Mouse (Mus musculus) gastrocnemius, postnatal 25 days (tissue): ENCODE results near the gene Tubb2b. TPM values are rescaled to one million over a fixed set of nuclear protein-coding genes. Genes with fewer than 3 reads are reported as not detected.
"Not testable (repeated sequence)": the region's sequence is repeated elsewhere in the genome, so short reads cannot be mapped to it uniquely, and the experiment has no call there.

Experiments used
- DNase-seq: peaks from one replicate; pipeline ENCODE4 v3.0.0; 2022
- total RNA-seq, 2 experiments: library from RNA; stranded (reverse); gene quantifications; 1 replicate in 1 of 2; 2 replicates in 1 of 2; pipeline ENCODE4 v1.2.3; 2021

The Tubb2b gene
- total RNA-seq, 2 experiments from 2014 or later: 2.3 to 3.6 TPM

GRCm38 (mm10) chr13:34106999-34107398, 23.3 kb downstream of the Tubb2b start:
- no peak for DNase-seq

GRCm38 (mm10) chr13:34106256-34106655, 24.0 kb downstream of the Tubb2b start:
- DNase-seq: no peak

GRCm38 (mm10) chr13:34105364-34105763, 24.9 kb downstream of the Tubb2b start:
- DNase-seq: no peak

- DNase-seq: no peak
Observed at GRCm38 (mm10) chr13:34101908-34102307, 28.4 kb downstream of the Tubb2b start.

- no peak for DNase-seq
Observed at GRCm38 (mm10) chr13:34101247-34101646, 29.0 kb downstream of the Tubb2b start.

GRCm38 (mm10) chr13:34100733-34101132, 29.5 kb downstream of the Tubb2b start:
- no peak for DNase-seq

- DNase-seq: no peak
Observed at GRCm38 (mm10) chr13:34097086-34097485, 33.2 kb downstream of the Tubb2b start.

GRCm38 (mm10) chr13:34096455-34096854, 33.8 kb downstream of the Tubb2b start:
- no peak for DNase-seq

GRCm38 (mm10) chr13:34095542-34096435, 34.5 kb downstream of the Tubb2b start:
- DNase-seq: no peak

GRCm38 (mm10) chr13:34089358-34089757, 40.9 kb downstream of the Tubb2b start:
- no peak for DNase-seq

- DNase-seq: no peak
Observed at GRCm38 (mm10) chr13:34088871-34089288, 41.4 kb downstream of the Tubb2b start.

- DNase-seq: not testable (repeated sequence)
Observed at GRCm38 (mm10) chr13:34088201-34088649, 42.0 kb downstream of the Tubb2b start.

GRCm38 (mm10) chr13:34087052-34087812, 43.0 kb downstream of the Tubb2b start:
- DNase-seq: no peak

- peak; percentile 76 for DNase-seq
Observed at GRCm38 (mm10) chr13:34084026-34084750, 46.1 kb downstream of the Tubb2b start.

- no peak for DNase-seq
Observed at GRCm38 (mm10) chr13:34081926-34082325, 48.3 kb downstream of the Tubb2b start.

- no peak for DNase-seq
Observed at GRCm38 (mm10) chr13:34079801-34080200, 50.5 kb downstream of the Tubb2b start.

- no peak for DNase-seq
Observed at GRCm38 (mm10) chr13:34078500-34079280, 51.6 kb downstream of the Tubb2b start.

- DNase-seq: peak; percentile 92
Observed at GRCm38 (mm10) chr13:34077492-34078271, 52.6 kb downstream of the Tubb2b start, which contains the start of gene Tubb2a. TSS of gene Tubb2a (minus strand) at chr13:34078007.
